Mouse (Mus musculus) embryonic facial prominence, embryonic 14.5 days (tissue): ENCODE results near the gene Thoc2. TPM values are rescaled to one million over a fixed set of nuclear protein-coding genes. Genes with fewer than 3 reads are reported as not detected.
"Not testable (repeated sequence)": the region's sequence is repeated elsewhere in the genome, so short reads cannot be mapped to it uniquely, and the experiment has no call there.

Experiments used
- ATAC-seq: fragments of 200-750 bp; cut with Nextera tagmentation; 2 replicates; pipeline ENCODE4 v1.8.0; 2017; ENCODE audit warnings: low read depth, moderate number of reproducible peaks, moderate TSS enrichment
- DNase-seq: peaks from one replicate; pipeline ENCODE4 v3.0.0-alpha.2; 2015; ENCODE audit warnings: low spot score
- H3K27ac ChIP-seq: fragments of 300-500 bp; sonication (generic); replicated peaks from 2 replicates; pipeline ENCODE4 v1.5.1; 2014; ENCODE audit warnings: low read depth, mild to moderate bottlenecking, low read length, moderate library complexity
- H3K27me3 ChIP-seq: fragments of 300-500 bp; sonication (generic); replicated peaks from 2 replicates; pipeline ENCODE4 v1.6.1; 2014; ENCODE audit warnings: low read length; ENCODE audit not compliant: control insufficient read depth, insufficient read depth
- H3K36me3 ChIP-seq: fragments of 300-500 bp; sonication (generic); 2 replicates; pipeline ENCODE4 v1.6.1; 2014; ENCODE audit warnings: low read length, mixed read lengths; ENCODE audit not compliant: control insufficient read depth, insufficient read depth
- H3K4me1 ChIP-seq: fragments of 300-500 bp; sonication (generic); 2 replicates; pipeline ENCODE4 v1.6.1; 2014; ENCODE audit warnings: antibody characterized with exemption, low read length; ENCODE audit not compliant: control insufficient read depth, insufficient read depth
- H3K4me2 ChIP-seq: fragments of 300-500 bp; sonication (generic); 2 replicates; pipeline ENCODE4 v1.6.1; 2014; ENCODE audit warnings: low read depth, mild to moderate bottlenecking, low read length, moderate library complexity, mixed read lengths
- H3K4me3 ChIP-seq: fragments of 300-500 bp; sonication (generic); 2 replicates; pipeline ENCODE4 v1.5.1; 2014; ENCODE audit warnings: low read depth, mild to moderate bottlenecking, low read length
- H3K9ac ChIP-seq: fragments of 300-500 bp; sonication (generic); 2 replicates; pipeline ENCODE4 v1.6.1; 2014; ENCODE audit warnings: low read depth, mild to moderate bottlenecking, low read length, moderate library complexity, mixed read lengths
- H3K9me3 ChIP-seq: fragments of 300-500 bp; sonication (generic); 2 replicates; pipeline ENCODE4 v1.6.1; 2016; ENCODE audit warnings: low read length; ENCODE audit not compliant: control insufficient read depth
- WGBS: fragments of 180-500 bp; shearing (Covaris S2); extraction: QIAGEN DNeasy Blood & Tissue Kit; methylation state at CpG from one replicate; pipeline ENCODE4 v1.1.7; 2014; 5-methylcytosine and 5-hydroxymethylcytosine counted together
- polyA plus RNA-seq: library from polyadenylated mRNA; unstranded; fragments of >200 nt; fragmentation: Nextera tagmentation; extraction: Ambion mirVana; gene quantifications from 2 replicates; pipeline ENCODE4 v1.2.1, GENCODE M21; 2014

Gene Thoc2
- polyA plus RNA-seq = 78.3 and 85.3 TPM in 2 replicates

DNA sequence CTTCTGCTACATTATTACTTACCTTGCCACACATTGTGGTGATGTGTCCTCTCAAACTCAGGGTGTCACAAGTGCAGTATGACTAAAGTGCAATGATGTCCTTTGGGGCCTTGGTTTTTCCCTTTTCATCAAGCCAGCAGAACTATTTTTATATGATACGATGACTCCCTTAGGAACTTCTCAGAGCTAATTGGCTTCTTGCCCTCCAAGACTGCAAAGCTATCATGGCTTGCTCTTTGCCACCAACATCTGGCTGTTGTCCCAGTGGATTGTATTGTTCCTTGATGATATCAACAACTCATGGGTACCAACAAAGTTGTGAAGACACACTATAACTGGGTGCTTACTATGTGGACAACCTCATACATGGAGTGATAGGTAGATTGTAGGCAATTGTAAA is at the start of gene Thoc2:
TSS of gene Thoc2 (minus strand) at position 101 of the 400 bp plus-strand sequence.
- Histone ChIP-seq H3K27me3 (no peaks in the 10 kb centered on the region), H3K9me3 (no peaks in the 10 kb centered on the region), H3K4me3 (no peak within 1 kb of the TSS), H3K4me2 (no peak within 1 kb of the TSS), H3K36me3 (no peaks in the 10 kb centered on the region), H3K9ac (no peak within 1 kb of the TSS), H3K27ac (no peak within 1 kb of the TSS), H3K4me1 (no peaks in the 10 kb centered on the region)
- ATAC-seq = no peak
- no peak for DNase-seq
- WGBS = 70% methylated on average over 1 of the region's 1 CpGs

GRCm38 (mm10) chrX:41970096-41970495 is 49.6 kb upstream of the Thoc2 start:
- 91% methylated on average over 2 of the region's 2 CpGs for WGBS
- ATAC-seq = no peak

DNA sequence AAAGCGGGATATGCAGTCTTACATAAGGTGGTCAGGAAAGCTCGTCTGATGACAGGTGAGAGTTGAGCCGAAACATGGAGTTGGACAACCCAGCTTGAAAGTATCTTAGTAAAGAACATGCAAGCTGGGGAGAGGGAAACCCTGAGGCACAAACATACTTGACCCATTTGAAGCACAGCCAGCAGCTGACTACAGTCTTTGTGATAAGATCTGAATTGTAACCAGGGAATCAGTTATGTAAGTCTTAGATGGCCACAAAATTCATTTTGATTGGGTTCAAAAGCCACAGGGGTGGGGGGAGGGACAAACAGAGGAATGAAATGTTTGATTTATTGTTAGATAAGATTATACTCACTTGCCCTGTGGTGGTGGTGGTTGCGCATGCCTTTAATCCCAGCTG is 48.9 kb upstream of the Thoc2 start:
- no peaks in the 10 kb centered on the region for H3K27me3 ChIP-seq
- H3K27ac ChIP-seq = no peak overlapping the region
- H3K36me3 ChIP-seq = no peaks in the 10 kb centered on the region
- no peak overlapping the region for H3K4me2 ChIP-seq
- 84% methylated on average over 4 of the region's 4 CpGs for WGBS
- ATAC-seq (no peak), DNase-seq (no peak)
- H3K4me1 ChIP-seq = no peaks in the 10 kb centered on the region
- H3K9ac ChIP-seq = no peak overlapping the region
- no peak overlapping the region for H3K4me3 ChIP-seq
- H3K9me3 ChIP-seq = no peaks in the 10 kb centered on the region

More at GRCm38 (mm10) chrX:41970096-41970495, 49.6 kb upstream of the Thoc2 start:
- Histone ChIP-seq H3K27me3 (no peaks in the 10 kb centered on the region), H3K4me1 (no peaks in the 10 kb centered on the region), H3K9ac (no peak overlapping the region), H3K36me3 (no peaks in the 10 kb centered on the region), H3K4me2 (no peak overlapping the region), H3K4me3 (no peak overlapping the region), H3K27ac (no peak overlapping the region), H3K9me3 (0 out of 2 replicates have a peak, but pooled peaks cover 4% of the 10 kb centered on the region)
- DNase-seq = no peak

DNA sequence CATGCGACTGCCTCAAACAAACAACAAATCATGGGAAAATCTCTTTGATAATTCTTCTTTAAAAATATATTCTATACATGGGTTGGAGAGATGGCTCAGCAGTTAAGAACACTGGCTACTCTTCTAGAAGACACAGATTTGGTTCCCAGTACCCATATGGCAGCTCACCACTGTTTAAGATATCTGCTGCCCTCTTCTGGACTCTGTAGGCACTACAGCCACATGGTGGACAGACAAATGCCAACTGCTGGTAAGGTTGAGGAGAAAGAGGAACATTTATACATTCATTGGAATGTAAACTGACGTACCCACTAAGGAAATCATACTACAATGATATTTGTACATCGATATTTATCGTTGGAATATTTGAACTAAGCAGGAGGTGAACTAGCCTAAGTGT is 36.7 kb upstream of the Thoc2 start:
- no peaks in the 10 kb centered on the region for H3K27me3 ChIP-seq
- H3K4me2 ChIP-seq = no peak overlapping the region
- no peak overlapping the region for H3K27ac ChIP-seq
- no peaks in the 10 kb centered on the region for H3K4me1 ChIP-seq
- WGBS = 64% methylated on average over 4 of the region's 4 CpGs
- no peaks in the 10 kb centered on the region for H3K9me3 ChIP-seq
- DNase-seq (no peak), ATAC-seq (no peak)
- no peak overlapping the region for H3K9ac ChIP-seq
- H3K36me3 ChIP-seq = no peaks in the 10 kb centered on the region
- H3K4me3 ChIP-seq = no peak overlapping the region

GRCm38 (mm10) chrX:41941840-41942239 is 21.4 kb upstream of the Thoc2 start:
- H3K9me3 ChIP-seq = no peaks in the 10 kb centered on the region
- no peaks in the 10 kb centered on the region for H3K4me1 ChIP-seq
- no peak for DNase-seq
- H3K36me3 ChIP-seq = no peaks in the 10 kb centered on the region
- H3K9ac ChIP-seq = no peak overlapping the region
- no peak overlapping the region for H3K27ac ChIP-seq
- no peak overlapping the region for H3K4me2 ChIP-seq
- WGBS = 87% methylated on average over 5 of the region's 5 CpGs
- ATAC-seq = no peak
- no peaks in the 10 kb centered on the region for H3K27me3 ChIP-seq
- no peak overlapping the region for H3K4me3 ChIP-seq

- not testable (repeated sequence) for H3K9me3 ChIP-seq, DNase-seq, H3K36me3 ChIP-seq, ATAC-seq, H3K9ac ChIP-seq, H3K27ac ChIP-seq, H3K27me3 ChIP-seq, H3K4me3 ChIP-seq, H3K4me1 ChIP-seq, H3K4me2 ChIP-seq
- WGBS = 54% methylated on average over 6 of the region's 6 CpGs
These were observed 11.3 kb upstream of the Thoc2 start for GRCm38 (mm10) chrX:41931821-41932220.

DNA sequence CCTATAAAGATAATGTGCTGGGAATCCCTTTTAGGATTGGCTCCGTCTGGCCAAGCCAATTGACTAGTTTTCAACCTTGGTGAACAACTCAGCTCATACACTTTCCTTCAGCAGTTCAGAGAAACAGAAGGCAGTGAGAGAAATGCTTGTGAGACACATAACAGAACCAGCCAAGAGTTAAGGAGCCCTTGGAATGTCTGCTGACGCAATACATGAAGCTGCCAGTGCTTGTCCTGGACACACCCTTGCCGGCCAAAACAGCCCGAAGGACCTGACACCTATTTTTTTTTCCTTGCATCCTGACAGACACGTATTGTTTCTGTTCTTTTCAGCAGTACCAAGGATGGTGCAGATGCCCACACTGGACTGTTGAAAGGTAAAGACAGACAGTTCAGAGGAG is 4.2 kb upstream of the Thoc2 start:
- Histone ChIP-seq H3K4me3 (no peak overlapping the region), H3K4me2 (no peak overlapping the region), H3K27me3 (no peaks in the 10 kb centered on the region), H3K9me3 (no peaks in the 10 kb centered on the region), H3K9ac (no peak overlapping the region), H3K4me1 (no peaks in the 10 kb centered on the region), H3K27ac (no peak overlapping the region), H3K36me3 (no peaks in the 10 kb centered on the region)
- DNase-seq = peak; percentile 14
- WGBS = 81% methylated on average over 5 of the region's 5 CpGs
- no peak for ATAC-seq

- Histone ChIP-seq H3K4me2 (peak overlapping the region; percentile 43), H3K4me1 (no peaks in the 10 kb centered on the region), H3K9me3 (no peaks in the 10 kb centered on the region), H3K27ac (peak overlapping the region; percentile 89; the same call in 1 of the 2 replicates), H3K4me3 (peak overlapping the region; percentile 60), H3K36me3 (no peaks in the 10 kb centered on the region), H3K9ac (peak overlapping the region; percentile 73), H3K27me3 (no peaks in the 10 kb centered on the region)
- 44% methylated on average over 10 of the region's 10 CpGs for WGBS
- DNase-seq (no peak), ATAC-seq (no peak)
These were observed 8.4 kb downstream of the Thoc2 start for GRCm38 (mm10) chrX:41912061-41912401.

DNA sequence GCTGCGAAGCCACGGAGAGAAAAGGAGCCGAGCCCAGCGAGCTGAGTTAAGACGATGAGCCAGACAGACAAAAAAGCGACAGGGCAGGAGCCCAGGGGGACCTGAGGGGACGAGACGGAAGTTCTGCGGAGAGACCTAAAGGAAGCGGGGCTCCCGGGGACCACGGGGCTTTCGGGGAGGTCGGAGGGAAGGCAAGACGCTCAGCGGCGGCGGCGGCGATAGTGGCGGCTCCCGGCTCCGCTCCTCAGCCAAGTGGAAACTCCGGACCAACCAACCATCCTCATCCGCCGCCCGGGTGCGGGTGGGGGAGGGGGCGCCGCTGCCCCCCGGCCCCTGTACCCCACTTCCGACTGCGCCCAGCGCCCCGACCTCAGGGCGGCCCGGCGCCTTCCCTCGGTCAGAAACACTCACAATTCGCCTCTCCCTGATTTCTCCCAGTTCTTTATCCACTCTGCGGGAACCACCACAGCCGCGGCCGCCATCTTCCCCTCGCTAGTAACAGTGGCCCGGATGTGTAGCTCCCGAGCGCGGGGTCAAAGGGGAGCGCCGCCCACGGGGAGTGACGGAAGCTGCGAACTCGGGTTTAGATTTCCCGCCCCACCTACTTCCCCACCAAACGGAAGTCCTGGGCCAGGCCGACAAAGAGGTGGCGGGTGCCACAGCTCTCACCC is 8.9 kb downstream of the Thoc2 start:
- DNase-seq (peak; percentile 93), ATAC-seq (peak; percentile 97)
- H3K27me3 ChIP-seq = no peaks in the 10 kb centered on the region
- H3K9me3 ChIP-seq = no peaks in the 10 kb centered on the region
- H3K4me1 ChIP-seq = no peaks in the 10 kb centered on the region
- H3K4me2 ChIP-seq = peak overlapping the region; percentile 61
- H3K36me3 ChIP-seq = no peaks in the 10 kb centered on the region
- H3K9ac ChIP-seq = peak overlapping the region; percentile 73
- WGBS = 18% methylated on average over 29 of the region's 59 CpGs
- peak overlapping the region; percentile 89 for H3K27ac ChIP-seq
- peak overlapping the region; percentile 60 for H3K4me3 ChIP-seq
